Mouse (Mus musculus): ENCODE results near the gene Saysd1. TPM values are rescaled to one million over a fixed set of nuclear protein-coding genes. Genes with fewer than 3 reads are reported as not detected.

The Saysd1 gene
- polyA plus RNA-seq, 1 experiment from 2014 or later: 11.8 TPM

DNA sequence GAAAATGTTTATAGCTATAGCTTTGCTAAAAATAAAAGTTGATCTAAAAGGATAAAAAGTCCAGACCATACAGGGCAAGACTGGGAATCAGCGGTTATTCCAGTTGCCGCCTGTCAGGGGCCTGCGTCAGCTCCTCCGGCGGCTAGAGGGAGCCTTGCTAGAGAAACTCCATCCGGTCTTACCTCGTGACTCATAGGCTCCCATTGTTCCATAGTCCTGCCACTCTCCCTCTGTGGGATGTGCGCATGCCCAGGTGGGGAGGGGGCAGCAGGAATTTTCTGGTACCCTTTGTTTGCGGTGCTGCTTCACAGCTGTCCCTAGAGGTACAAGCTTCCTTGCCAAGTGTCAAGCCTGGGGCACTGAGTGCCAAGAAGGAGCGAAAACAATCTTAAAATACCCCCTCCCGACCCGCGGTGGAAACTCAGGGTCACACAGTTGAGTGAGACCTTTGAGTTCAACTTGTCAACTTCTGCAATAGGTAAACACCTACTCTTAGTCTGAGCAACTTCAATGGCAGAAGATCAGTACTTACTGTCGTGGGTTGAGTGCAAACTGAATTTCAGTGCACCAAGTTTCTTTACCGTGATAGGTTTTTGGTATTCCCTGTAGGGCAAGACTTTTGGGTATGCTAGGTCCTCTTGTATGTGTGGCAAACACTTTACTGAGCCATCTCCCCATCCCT lies 10.8 kb downstream of the Saysd1 start:
- Histone ChIP-seq H3K9me3 (no peaks in the 10 kb centered on the region), H3K4me1 (no peaks in the 10 kb centered on the region), H3K9ac (no peak overlapping the region), H3K27ac (no peak overlapping the region), H3K36me3 (no peaks in the 10 kb centered on the region), H3K4me2 (no peak overlapping the region), H3K4me3 (replicated peaks) (no peak overlapping the region), H3K27me3 (replicated peaks) (no peaks in the 10 kb centered on the region)
- WGBS: 73% methylated on average over 15 of the region's 15 CpGs
- no peak for ATAC-seq (ENCODE audit: insufficient read depth, low FRiP score, low read depth)

GRCm38 (mm10) chr14:20120868-20121267 lies 17.5 kb downstream of the Saysd1 start:
- no peak overlapping the region for H3K27ac ChIP-seq
- H3K9me3 ChIP-seq: no peaks in the 10 kb centered on the region
- H3K4me1 ChIP-seq: no peaks in the 10 kb centered on the region
- H3K27me3 ChIP-seq (replicated peaks): no peaks in the 10 kb centered on the region
- 67% methylated on average over 5 of the region's 5 CpGs for WGBS
- H3K4me2 ChIP-seq: no peak overlapping the region
- H3K36me3 ChIP-seq: no peaks in the 10 kb centered on the region
- H3K9ac ChIP-seq: no peak overlapping the region
- no peak overlapping the region for H3K4me3 ChIP-seq (replicated peaks)
- no peak for ATAC-seq (ENCODE audit: insufficient read depth, low FRiP score, low read depth)

- 93% methylated on average over 11 of the region's 11 CpGs for WGBS
- no peaks in the 10 kb centered on the region for H3K27me3 ChIP-seq (replicated peaks)
- ATAC-seq (ENCODE audit: insufficient read depth, low FRiP score, low read depth): no peak
These were observed 18.3 kb downstream of the Saysd1 start for GRCm38 (mm10) chr14:20120012-20120411.

DNA sequence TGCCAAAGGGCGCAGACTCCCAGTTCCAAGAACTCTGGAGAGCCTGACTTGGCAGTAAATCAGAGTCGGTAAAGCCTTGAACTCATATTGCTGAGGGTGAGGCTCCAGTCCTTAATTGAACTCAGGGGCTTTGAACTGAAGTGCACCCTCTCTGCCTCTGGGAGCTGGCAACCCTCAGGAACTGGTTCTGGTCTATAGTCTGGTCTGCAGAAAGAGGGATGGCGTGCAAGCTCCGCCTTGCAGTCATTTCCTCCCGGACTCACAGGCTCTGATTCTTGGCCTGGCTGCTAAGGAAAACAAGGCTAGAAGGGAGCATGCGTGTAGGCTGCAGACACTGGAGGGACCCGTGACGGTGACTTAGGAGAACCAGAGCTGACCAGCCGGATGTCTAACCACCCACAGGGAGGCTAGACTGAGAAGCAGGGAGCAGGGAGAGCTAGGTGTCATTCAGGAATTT lies 22.2 kb downstream of the Saysd1 start:
- Histone ChIP-seq H3K27me3 (replicated peaks) (no peaks in the 10 kb centered on the region), H3K4me1 (no peaks in the 10 kb centered on the region), H3K4me3 (replicated peaks) (no peak overlapping the region), H3K9ac (no peak overlapping the region), H3K36me3 (no peaks in the 10 kb centered on the region), H3K4me2 (no peak overlapping the region), H3K27ac (no peak overlapping the region), H3K9me3 (no peaks in the 10 kb centered on the region)
- no peak for ATAC-seq (ENCODE audit: insufficient read depth, low FRiP score, low read depth)
- WGBS: 43% methylated on average over 9 of the region's 9 CpGs

More at GRCm38 (mm10) chr14:20120012-20120411, 18.3 kb downstream of the Saysd1 start:
- Histone ChIP-seq H3K27ac (no peak overlapping the region), H3K36me3 (no peaks in the 10 kb centered on the region), H3K4me3 (replicated peaks) (no peak overlapping the region), H3K4me2 (no peak overlapping the region), H3K9me3 (no peaks in the 10 kb centered on the region), H3K4me1 (no peaks in the 10 kb centered on the region), H3K9ac (no peak overlapping the region)

DNA sequence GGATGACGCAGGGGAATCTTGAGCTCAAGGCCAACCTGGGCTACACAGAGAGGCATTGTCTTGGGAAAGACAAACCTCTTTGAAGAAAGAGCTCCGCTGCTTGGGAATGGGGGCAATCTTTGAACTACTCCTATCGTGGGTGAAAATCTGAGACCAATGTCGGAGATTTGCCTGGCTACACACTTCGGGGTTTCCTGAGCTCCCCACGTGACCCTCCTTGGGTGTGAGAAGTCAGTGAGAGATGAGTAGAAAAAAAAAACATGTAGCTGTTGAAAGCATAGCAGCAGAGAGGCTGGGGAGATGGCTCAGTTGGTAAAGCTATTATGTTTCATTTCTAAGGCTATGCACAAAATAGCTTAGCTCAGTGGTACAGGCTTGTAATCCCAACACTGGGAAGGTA lies 23.4 kb downstream of the Saysd1 start:
- H3K36me3 ChIP-seq: no peaks in the 10 kb centered on the region
- WGBS: 85% methylated on average over 6 of the region's 6 CpGs

GRCm38 (mm10) chr14:20113964-20114363 lies 24.4 kb downstream of the Saysd1 start:
- no peak overlapping the region for H3K4me3 ChIP-seq (replicated peaks)
- H3K9ac ChIP-seq: no peak overlapping the region
- ATAC-seq (ENCODE audit: insufficient read depth, low FRiP score, low read depth): peak; percentile 69; the same call in 1 of the 2 replicates
- 2% methylated on average over 6 of the region's 6 CpGs for WGBS
- no peak overlapping the region for H3K27ac ChIP-seq
- H3K4me1 ChIP-seq: no peaks in the 10 kb centered on the region
- no peaks in the 10 kb centered on the region for H3K9me3 ChIP-seq
- H3K4me2 ChIP-seq: no peak overlapping the region
- H3K27me3 ChIP-seq (replicated peaks): no peaks in the 10 kb centered on the region
- H3K36me3 ChIP-seq: no peaks in the 10 kb centered on the region

More for the DNA sequence above, 23.4 kb downstream of the Saysd1 start:
- no peak overlapping the region for H3K27ac ChIP-seq
- H3K9ac ChIP-seq: no peak overlapping the region
- H3K9me3 ChIP-seq: no peaks in the 10 kb centered on the region
- H3K4me2 ChIP-seq: no peak overlapping the region
- no peak overlapping the region for H3K4me3 ChIP-seq (replicated peaks)
- ATAC-seq (ENCODE audit: insufficient read depth, low FRiP score, low read depth): no peak
- H3K4me1 ChIP-seq: no peaks in the 10 kb centered on the region
- H3K27me3 ChIP-seq (replicated peaks): no peaks in the 10 kb centered on the region

- Histone ChIP-seq H3K9me3 (no peaks in the 10 kb centered on the region), H3K4me3 (replicated peaks) (no peak overlapping the region), H3K9ac (no peak overlapping the region), H3K4me2 (no peak overlapping the region), H3K4me1 (no peaks in the 10 kb centered on the region), H3K27me3 (replicated peaks) (no peaks in the 10 kb centered on the region), H3K36me3 (no peaks in the 10 kb centered on the region), H3K27ac (no peak overlapping the region)
- 53% methylated on average over 7 of the region's 7 CpGs for WGBS
- peak; percentile 17 for ATAC-seq (ENCODE audit: insufficient read depth, low FRiP score, low read depth)
These were observed 25.0 kb downstream of the Saysd1 start for GRCm38 (mm10) chr14:20113189-20113961.

- WGBS: 76% methylated on average over 3 of the region's 3 CpGs
- Histone ChIP-seq H3K27ac (no peak overlapping the region), H3K9me3 (no peaks in the 10 kb centered on the region), H3K4me3 (replicated peaks) (no peak overlapping the region), H3K27me3 (replicated peaks) (no peaks in the 10 kb centered on the region), H3K4me1 (no peaks in the 10 kb centered on the region), H3K4me2 (no peak overlapping the region), H3K36me3 (no peaks in the 10 kb centered on the region), H3K9ac (no peak overlapping the region)
- no peak for ATAC-seq (ENCODE audit: insufficient read depth, low FRiP score, low read depth)
These were observed 26.1 kb downstream of the Saysd1 start for GRCm38 (mm10) chr14:20112218-20112617.

DNA sequence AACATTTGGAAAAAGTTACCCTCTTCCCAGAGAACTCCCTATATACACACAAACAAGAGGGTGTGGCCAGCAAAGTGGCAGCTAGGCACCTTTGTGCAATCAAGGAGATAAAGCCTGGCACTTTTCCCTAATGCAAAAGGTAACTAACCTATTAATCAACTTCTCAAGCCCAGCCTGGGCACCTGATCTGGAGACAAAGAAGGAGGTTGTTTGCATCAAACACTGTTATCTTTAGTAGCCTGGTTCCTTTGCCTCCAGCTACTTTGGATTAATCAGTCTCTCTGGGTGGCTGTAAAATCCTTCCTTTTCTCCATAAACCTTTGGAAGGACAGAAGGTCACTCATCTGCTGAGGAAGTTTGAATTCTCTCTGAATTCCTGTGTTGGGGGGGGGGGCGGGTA lies 27.4 kb downstream of the Saysd1 start:
- Histone ChIP-seq H3K9ac (no peak overlapping the region), H3K27me3 (replicated peaks) (no peaks in the 10 kb centered on the region), H3K27ac (no peak overlapping the region), H3K4me1 (no peaks in the 10 kb centered on the region), H3K4me2 (no peak overlapping the region), H3K9me3 (no peaks in the 10 kb centered on the region), H3K36me3 (no peaks in the 10 kb centered on the region), H3K4me3 (replicated peaks) (no peak overlapping the region)
- 0 out of 2 replicates have a peak, but pooled peaks have one; percentile 60 for ATAC-seq (ENCODE audit: insufficient read depth, low FRiP score, low read depth)
- 64% methylated on average over 1 of the region's 1 CpGs for WGBS

GRCm38 (mm10) chr14:20106271-20106670 lies 32.1 kb downstream of the Saysd1 start:
- H3K27ac ChIP-seq: no peak overlapping the region
- no peak for ATAC-seq (ENCODE audit: insufficient read depth, low FRiP score, low read depth)
- WGBS: 51% methylated on average over 6 of the region's 6 CpGs

DNA sequence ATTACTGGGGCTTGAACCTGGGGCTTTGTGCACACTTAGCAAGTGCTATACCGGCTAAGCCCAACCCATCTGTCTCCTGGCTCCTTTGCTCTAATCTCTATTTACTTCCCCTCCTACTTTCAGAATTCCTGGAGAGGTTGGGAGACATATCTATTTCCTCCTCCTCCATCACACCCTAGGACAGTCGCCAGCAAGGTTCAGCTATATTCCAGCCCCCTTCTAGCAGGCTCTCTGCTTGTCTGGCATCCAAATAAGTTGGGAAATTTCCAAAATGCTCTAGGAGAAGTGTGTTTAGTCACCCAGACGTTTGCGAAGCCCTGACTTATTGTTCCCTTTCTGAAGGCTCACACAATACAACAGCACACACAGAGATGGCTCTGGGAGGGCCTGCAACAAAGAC lies 35.1 kb downstream of the Saysd1 start:
- Histone ChIP-seq H3K27ac (no peak overlapping the region), H3K4me2 (no peak overlapping the region), H3K27me3 (replicated peaks) (no peaks in the 10 kb centered on the region), H3K9me3 (no peaks in the 10 kb centered on the region), H3K36me3 (no peaks in the 10 kb centered on the region), H3K4me1 (no peaks in the 10 kb centered on the region), H3K9ac (no peak overlapping the region), H3K4me3 (replicated peaks) (no peak overlapping the region)
- WGBS: 27% methylated on average over 4 of the region's 4 CpGs
- no peak for ATAC-seq (ENCODE audit: insufficient read depth, low FRiP score, low read depth)

More at GRCm38 (mm10) chr14:20106271-20106670, 32.1 kb downstream of the Saysd1 start:
- Histone ChIP-seq H3K27me3 (replicated peaks) (no peaks in the 10 kb centered on the region), H3K36me3 (no peaks in the 10 kb centered on the region), H3K4me2 (no peak overlapping the region), H3K4me3 (replicated peaks) (no peak overlapping the region), H3K9ac (no peak overlapping the region), H3K4me1 (no peaks in the 10 kb centered on the region), H3K9me3 (no peaks in the 10 kb centered on the region)

- no peak overlapping the region for H3K4me3 ChIP-seq (replicated peaks)
- no peak overlapping the region for H3K4me2 ChIP-seq
- no peak overlapping the region for H3K9ac ChIP-seq
- ATAC-seq (ENCODE audit: insufficient read depth, low FRiP score, low read depth): no peak; the same call in 1 of the 2 replicates
- H3K27me3 ChIP-seq (replicated peaks): no peaks in the 10 kb centered on the region
- H3K9me3 ChIP-seq: no peaks in the 10 kb centered on the region
- H3K4me1 ChIP-seq: no peaks in the 10 kb centered on the region
- 34% methylated on average over 5 of the region's 5 CpGs for WGBS
- no peak overlapping the region for H3K27ac ChIP-seq
- H3K36me3 ChIP-seq: no peaks in the 10 kb centered on the region
These were observed 40.3 kb downstream of the Saysd1 start for GRCm38 (mm10) chr14:20098061-20098460.
